Mouse (Mus musculus) heart, adult 2 months (tissue): ENCODE measurements around the gene Zfyve1.

Experiments used
- CTCF ChIP-seq: fragments of 200-600 bp; IDR thresholded peaks from 2 replicates; pipeline ENCODE4 v1.8.1; 2022; ENCODE audit warnings: antibody characterized with exemption, mild to moderate bottlenecking, moderate library complexity
- EP300 ChIP-seq: fragments of 200-500 bp; IDR thresholded peaks from 2 replicates; pipeline ENCODE4 v1.6.1; 2011; ENCODE audit warnings: low read depth, low read length, control low read depth; ENCODE audit not compliant: insufficient read depth
- POLR2A ChIP-seq: fragments of 200-500 bp; IDR thresholded peaks from 2 replicates; pipeline ENCODE4 v1.6.1; 2011; ENCODE audit warnings: mild to moderate bottlenecking, low read depth, low read length, control low read depth; ENCODE audit not compliant: insufficient read depth

DNA sequence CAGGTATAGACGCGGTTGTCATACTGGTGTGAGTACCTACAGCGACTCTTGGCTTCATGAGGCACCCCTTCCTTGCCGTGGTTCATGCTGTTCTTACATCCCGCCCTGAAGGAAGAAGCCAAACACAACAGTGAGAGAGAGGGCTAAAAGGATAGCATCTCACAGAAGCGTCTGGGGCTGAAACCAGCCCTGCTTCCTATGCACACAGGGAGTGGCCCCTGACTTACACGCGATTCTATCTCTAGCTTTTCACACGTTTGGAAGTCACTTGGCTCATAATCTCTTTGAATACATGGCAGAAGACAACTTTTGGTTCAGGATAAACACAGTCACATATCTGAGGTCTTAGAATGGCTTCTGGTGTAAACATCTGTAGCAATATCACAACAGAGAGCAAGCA, 41.4 kb downstream of the Zfyve1 start:
- TF ChIP-seq POLR2A, result no peak
- no peak for TF ChIP-seq CTCF
- no peak for TF ChIP-seq EP300
